Mouse (Mus musculus): ENCODE measurements around the gene Fyttd1. TPM values are rescaled to one million over a fixed set of nuclear protein-coding genes. Genes with fewer than 3 reads are reported as not detected.
"Not testable (repeated sequence)": the region's sequence is repeated elsewhere in the genome, so short reads cannot be mapped to it uniquely, and the experiment has no call there.

The Fyttd1 gene
- polyA plus RNA-seq, 1 experiment from 2014 or later, result 66.5 TPM

DNA sequence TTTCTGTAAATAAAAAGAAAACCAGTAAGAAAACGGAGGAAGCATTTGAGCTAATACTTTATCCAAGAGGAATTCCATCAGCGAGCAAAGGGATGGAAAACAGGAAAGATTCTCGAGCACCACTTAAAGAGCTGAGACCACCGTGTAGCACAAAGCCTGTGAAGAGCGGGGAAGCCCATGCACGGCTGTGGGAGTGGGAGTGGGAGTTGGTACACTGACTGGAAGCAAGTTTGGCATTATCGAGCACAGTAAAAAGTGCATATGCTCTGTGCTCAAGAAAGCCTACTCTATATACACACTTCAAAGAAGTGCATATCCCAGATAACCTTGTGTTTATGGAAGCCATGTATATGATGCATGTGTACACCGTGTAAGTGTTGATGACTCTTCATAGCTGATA is 49.7 kb downstream of the Fyttd1 start:
- no peak for TF ChIP-seq EP300 (optimal IDR thresholded peaks at IDR 0.05)
- no peak for TF ChIP-seq CTCF (IDR thresholded peaks at IDR 0.05; ENCODE audit: low read depth)

DNA sequence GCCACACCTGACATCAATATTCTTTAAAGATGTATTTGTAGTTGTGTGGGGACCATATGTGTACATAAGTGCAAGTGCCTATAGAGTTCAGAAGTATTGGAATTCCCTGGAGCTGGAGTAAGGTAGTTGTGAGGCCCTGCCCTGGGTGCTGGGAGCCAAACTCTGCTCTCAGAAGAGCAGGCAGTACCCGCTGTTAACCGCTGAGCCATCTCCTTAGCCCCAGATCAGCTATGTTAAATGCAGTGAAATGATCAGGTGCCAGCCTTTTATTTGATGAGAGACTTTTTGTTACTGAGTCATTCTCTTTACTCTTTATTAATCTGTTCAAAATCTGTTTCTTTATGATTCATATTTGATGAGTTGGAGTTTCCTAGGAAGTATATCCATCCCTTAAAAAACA is 52.6 kb downstream of the Fyttd1 start:
- no peaks in the 10 kb centered on the region for H3K27me3 ChIP-seq (ENCODE audit: control insufficient read depth, insufficient read depth, low read length)
- H3K9ac ChIP-seq (ENCODE audit: low read length), result no peak overlapping the region
- H3K4me2 ChIP-seq (replicated peaks; ENCODE audit: low read depth), result no peak overlapping the region
- H3K4me3 ChIP-seq (ENCODE audit: low read depth, low read length), result no peak overlapping the region
- ATAC-seq (ENCODE audit: low FRiP score, low TSS enrichment) (0 out of 2 replicates have a peak, but pooled peaks have one; percentile 32), DNase-seq (ENCODE audit: low spot score) (no peak)
- no peak overlapping the region for H3K27ac ChIP-seq (replicated peaks)
- no peaks in the 10 kb centered on the region for H3K9me3 ChIP-seq (ENCODE audit: control insufficient read depth, low read length)
- no peak for TF ChIP-seq CTCF (IDR thresholded peaks at IDR 0.05; ENCODE audit: low read depth)
- no peak for TF ChIP-seq EP300 (optimal IDR thresholded peaks at IDR 0.05)
- WGBS, result 35% methylated on average over 2 of the region's 2 CpGs
- no peaks in the 10 kb centered on the region for H3K4me1 ChIP-seq (replicated peaks; ENCODE audit: control insufficient read depth, insufficient read depth)
- no peaks in the 10 kb centered on the region for H3K36me3 ChIP-seq (ENCODE audit: control insufficient read depth, insufficient read depth, low read length)

More for the DNA sequence above, 49.7 kb downstream of the Fyttd1 start:
- Histone ChIP-seq H3K27ac (replicated peaks) (no peak overlapping the region), H3K9ac (ENCODE audit: low read length) (no peak overlapping the region), H3K36me3 (ENCODE audit: control insufficient read depth, insufficient read depth, low read length) (no peaks in the 10 kb centered on the region), H3K4me3 (ENCODE audit: low read depth, low read length) (no peak overlapping the region), H3K27me3 (ENCODE audit: control insufficient read depth, insufficient read depth, low read length) (no peaks in the 10 kb centered on the region), H3K4me1 (replicated peaks; ENCODE audit: control insufficient read depth, insufficient read depth) (no peaks in the 10 kb centered on the region), H3K4me2 (replicated peaks; ENCODE audit: low read depth) (no peak overlapping the region), H3K9me3 (ENCODE audit: control insufficient read depth, low read length) (no peaks in the 10 kb centered on the region)
- 91% methylated on average over 8 of the region's 8 CpGs for WGBS
- DNase-seq (ENCODE audit: low spot score) (no peak), ATAC-seq (ENCODE audit: low FRiP score, low TSS enrichment) (no peak)

DNA sequence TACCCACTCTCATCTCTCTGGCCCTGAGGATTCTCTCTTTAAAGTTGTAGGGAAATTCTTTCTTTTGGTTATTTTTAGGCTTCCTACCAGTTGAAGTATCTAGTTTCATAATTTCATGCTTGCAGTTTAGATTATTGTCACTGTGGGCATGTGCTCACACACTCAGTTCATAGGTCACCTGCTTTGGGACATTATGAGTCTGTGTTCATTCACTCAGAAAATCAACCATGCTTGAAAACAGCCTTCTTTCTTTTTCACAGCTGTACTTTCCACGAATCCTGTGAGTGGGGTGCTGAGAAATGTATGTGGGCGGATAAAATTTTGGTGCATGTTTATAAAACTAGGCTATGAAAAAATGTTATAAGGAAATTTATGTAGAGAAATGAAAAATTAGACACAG is 57.2 kb downstream of the Fyttd1 start:
- DNase-seq (ENCODE audit: low spot score) (no peak), ATAC-seq (ENCODE audit: low FRiP score, low TSS enrichment) (no peak)
- no peak overlapping the region for H3K9ac ChIP-seq (ENCODE audit: low read length)
- no peak overlapping the region for H3K4me3 ChIP-seq (ENCODE audit: low read depth, low read length)
- H3K4me1 ChIP-seq (replicated peaks; ENCODE audit: control insufficient read depth, insufficient read depth), result no peaks in the 10 kb centered on the region; the same call in 1 of the 2 replicates
- no peaks in the 10 kb centered on the region for H3K27me3 ChIP-seq (ENCODE audit: control insufficient read depth, insufficient read depth, low read length)
- H3K4me2 ChIP-seq (replicated peaks; ENCODE audit: low read depth), result no peak overlapping the region
- 71% methylated on average over 2 of the region's 2 CpGs for WGBS
- no peak overlapping the region for H3K27ac ChIP-seq (replicated peaks)
- TF ChIP-seq CTCF (IDR thresholded peaks at IDR 0.05; ENCODE audit: low read depth) (no peak), EP300 (optimal IDR thresholded peaks at IDR 0.05) (no peak)
- H3K36me3 ChIP-seq (ENCODE audit: control insufficient read depth, insufficient read depth, low read length), result no peaks in the 10 kb centered on the region
- H3K9me3 ChIP-seq (ENCODE audit: control insufficient read depth, low read length), result no peaks in the 10 kb centered on the region

DNA sequence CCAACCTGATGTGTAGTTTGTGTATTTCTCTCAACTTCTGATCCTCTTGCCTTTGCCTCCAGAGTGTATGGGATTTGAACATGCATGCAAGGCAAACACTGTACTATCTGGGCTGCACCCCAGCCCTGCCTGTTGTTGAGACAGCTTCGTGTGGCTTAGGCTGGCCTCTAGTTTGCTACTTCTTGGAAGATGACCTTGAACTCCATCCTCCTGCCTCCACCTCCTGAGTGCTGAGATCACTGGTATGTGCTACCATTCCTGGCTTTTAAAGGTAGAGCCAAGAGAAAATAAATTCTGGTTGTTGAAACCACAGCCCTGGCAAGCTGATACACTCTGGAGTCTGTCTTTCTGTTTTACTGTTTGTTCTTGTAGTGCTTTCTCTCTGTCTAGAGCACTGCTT is 57.8 kb downstream of the Fyttd1 start:
- TF ChIP-seq EP300 (optimal IDR thresholded peaks at IDR 0.05) (no peak), CTCF (IDR thresholded peaks at IDR 0.05; ENCODE audit: low read depth) (no peak)
- DNase-seq (ENCODE audit: low spot score) (no peak), ATAC-seq (ENCODE audit: low FRiP score, low TSS enrichment) (no peak)
- H3K9me3 ChIP-seq (ENCODE audit: control insufficient read depth, low read length), result no peaks in the 10 kb centered on the region
- H3K9ac ChIP-seq (ENCODE audit: low read length), result no peak overlapping the region
- H3K27me3 ChIP-seq (ENCODE audit: control insufficient read depth, insufficient read depth, low read length), result no peaks in the 10 kb centered on the region
- no peaks in the 10 kb centered on the region; the same call in 1 of the 2 replicates for H3K4me1 ChIP-seq (replicated peaks; ENCODE audit: control insufficient read depth, insufficient read depth)
- no peaks in the 10 kb centered on the region for H3K36me3 ChIP-seq (ENCODE audit: control insufficient read depth, insufficient read depth, low read length)
- no peak overlapping the region for H3K4me2 ChIP-seq (replicated peaks; ENCODE audit: low read depth)
- WGBS, result 36% methylated on average over 1 of the region's 1 CpGs
- no peak overlapping the region; the same call in 1 of the 2 replicates for H3K27ac ChIP-seq (replicated peaks)
- no peak overlapping the region for H3K4me3 ChIP-seq (ENCODE audit: low read depth, low read length)

DNA sequence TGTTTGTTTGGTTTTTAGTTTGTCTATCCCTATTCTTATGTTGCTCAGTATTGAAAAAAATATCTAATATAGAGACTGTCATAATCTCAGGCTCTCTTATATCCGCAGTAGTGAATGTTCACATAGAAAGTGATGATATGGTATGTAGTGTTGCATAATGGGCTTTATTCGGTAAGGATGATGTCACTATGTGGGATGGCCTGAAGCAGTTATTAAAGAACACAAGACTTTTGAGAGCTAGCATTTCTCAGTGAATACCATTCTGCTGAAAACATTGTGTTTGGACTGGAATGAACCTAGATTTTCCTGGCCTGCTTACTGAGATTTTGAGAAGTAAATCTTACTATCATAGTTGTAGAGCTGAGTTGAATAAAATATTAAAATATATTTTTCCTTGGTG is 60.1 kb downstream of the Fyttd1 start:
- H3K27me3 ChIP-seq (ENCODE audit: control insufficient read depth, insufficient read depth, low read length), result no peaks in the 10 kb centered on the region
- H3K9me3 ChIP-seq (ENCODE audit: control insufficient read depth, low read length), result no peaks in the 10 kb centered on the region
- H3K9ac ChIP-seq (ENCODE audit: low read length), result no peak overlapping the region
- H3K4me2 ChIP-seq (replicated peaks; ENCODE audit: low read depth), result no peak overlapping the region
- no peaks in the 10 kb centered on the region; the same call in 1 of the 2 replicates for H3K4me1 ChIP-seq (replicated peaks; ENCODE audit: control insufficient read depth, insufficient read depth)
- 61% methylated on average over 2 of the region's 2 CpGs for WGBS
- no peak overlapping the region for H3K4me3 ChIP-seq (ENCODE audit: low read depth, low read length)
- no peak overlapping the region for H3K27ac ChIP-seq (replicated peaks)
- DNase-seq (ENCODE audit: low spot score) (no peak), ATAC-seq (ENCODE audit: low FRiP score, low TSS enrichment) (peak; percentile 42; the same call in 1 of the 2 replicates)
- TF ChIP-seq EP300 (optimal IDR thresholded peaks at IDR 0.05) (no peak), CTCF (IDR thresholded peaks at IDR 0.05; ENCODE audit: low read depth) (no peak)
- H3K36me3 ChIP-seq (ENCODE audit: control insufficient read depth, insufficient read depth, low read length), result no peaks in the 10 kb centered on the region

DNA sequence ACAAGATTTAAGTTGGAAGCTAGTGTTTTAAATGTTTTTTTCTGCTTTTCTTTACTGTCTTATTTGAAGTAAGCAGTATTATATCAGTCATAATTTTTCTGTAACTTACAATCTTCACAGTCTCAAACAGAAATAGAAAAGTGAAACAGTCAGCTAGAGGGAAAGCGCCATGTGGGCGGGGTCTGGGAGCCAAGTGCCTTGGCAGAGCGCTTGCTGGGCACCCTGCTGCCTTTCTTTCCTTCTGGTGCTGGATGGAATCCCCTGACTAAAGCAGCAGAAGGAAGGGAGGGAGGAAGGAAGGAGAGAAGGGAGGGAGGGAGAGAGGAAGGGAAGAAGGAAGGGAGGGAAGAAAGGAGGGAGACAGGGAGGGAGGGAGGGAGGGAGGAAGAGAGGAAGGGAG is 62.0 kb downstream of the Fyttd1 start:
- H3K27me3 ChIP-seq (ENCODE audit: control insufficient read depth, insufficient read depth, low read length); ATAC-seq (ENCODE audit: low FRiP score, low TSS enrichment); H3K4me1 ChIP-seq (replicated peaks; ENCODE audit: control insufficient read depth, insufficient read depth); H3K4me3 ChIP-seq (ENCODE audit: low read depth, low read length); H3K4me2 ChIP-seq (replicated peaks; ENCODE audit: low read depth); H3K27ac ChIP-seq (replicated peaks); H3K9ac ChIP-seq (ENCODE audit: low read length); H3K36me3 ChIP-seq (ENCODE audit: control insufficient read depth, insufficient read depth, low read length); H3K9me3 ChIP-seq (ENCODE audit: control insufficient read depth, low read length): not testable (repeated sequence)
- WGBS, result 43% methylated on average over 3 of the region's 3 CpGs
- peak; percentile 35 for DNase-seq (ENCODE audit: low spot score)

DNA sequence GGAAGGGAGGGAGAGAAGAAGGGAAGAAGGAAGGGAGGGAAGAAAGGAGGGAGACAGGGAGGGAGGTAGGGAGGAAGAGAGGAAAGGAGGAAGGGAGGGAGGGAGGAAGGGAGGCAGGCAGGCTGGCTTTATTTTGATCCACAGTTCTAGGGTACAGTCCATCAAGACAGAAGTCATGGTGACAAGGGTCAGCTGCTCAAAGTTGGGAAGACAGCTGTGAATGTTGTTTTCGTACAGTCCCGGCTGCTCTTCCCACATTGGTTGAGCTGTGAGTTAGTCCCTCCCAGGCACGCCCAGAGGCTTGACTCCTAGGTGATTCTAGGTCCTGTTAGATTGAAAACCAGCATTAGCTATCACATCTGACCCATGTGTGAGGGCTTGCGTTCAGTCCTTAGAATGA is 62.4 kb downstream of the Fyttd1 start:
- H3K27me3 ChIP-seq (ENCODE audit: control insufficient read depth, insufficient read depth, low read length); H3K36me3 ChIP-seq (ENCODE audit: control insufficient read depth, insufficient read depth, low read length); H3K4me3 ChIP-seq (ENCODE audit: low read depth, low read length); H3K4me2 ChIP-seq (replicated peaks; ENCODE audit: low read depth); ATAC-seq (ENCODE audit: low FRiP score, low TSS enrichment); H3K27ac ChIP-seq (replicated peaks); DNase-seq (ENCODE audit: low spot score); H3K4me1 ChIP-seq (replicated peaks; ENCODE audit: control insufficient read depth, insufficient read depth); H3K9ac ChIP-seq (ENCODE audit: low read length); H3K9me3 ChIP-seq (ENCODE audit: control insufficient read depth, low read length): not testable (repeated sequence)
- 83% methylated on average over 4 of the region's 4 CpGs for WGBS

DNA sequence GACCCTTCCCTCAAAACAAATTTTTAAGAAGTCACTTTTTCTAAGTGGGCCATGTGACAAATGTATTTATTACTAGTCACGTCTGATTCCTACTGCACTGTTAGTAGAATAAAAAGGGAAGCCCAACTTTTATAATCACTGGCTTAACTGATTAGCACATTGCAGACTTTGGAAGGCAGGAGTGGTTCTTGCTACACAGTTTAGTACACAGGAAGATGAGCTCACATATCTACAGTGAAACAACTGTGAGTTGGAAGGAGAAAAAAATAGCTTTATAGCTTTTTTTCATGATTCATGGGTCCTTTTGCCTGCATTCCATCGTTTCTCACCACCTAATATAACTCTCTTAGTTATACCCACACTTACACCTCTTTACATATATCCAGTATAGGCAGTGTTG is 63.9 kb downstream of the Fyttd1 start:
- ATAC-seq (ENCODE audit: low FRiP score, low TSS enrichment); H3K4me2 ChIP-seq (replicated peaks; ENCODE audit: low read depth): not testable (repeated sequence)

More for the DNA sequence above, 63.9 kb downstream of the Fyttd1 start:
- 98% methylated on average over 1 of the region's 2 CpGs for WGBS
- DNase-seq (ENCODE audit: low spot score); H3K4me3 ChIP-seq (ENCODE audit: low read depth, low read length); H3K27ac ChIP-seq (replicated peaks); H3K27me3 ChIP-seq (ENCODE audit: control insufficient read depth, insufficient read depth, low read length); H3K4me1 ChIP-seq (replicated peaks; ENCODE audit: control insufficient read depth, insufficient read depth); H3K9ac ChIP-seq (ENCODE audit: low read length); H3K36me3 ChIP-seq (ENCODE audit: control insufficient read depth, insufficient read depth, low read length); H3K9me3 ChIP-seq (ENCODE audit: control insufficient read depth, low read length): not testable (repeated sequence)

Data from stomach, postnatal 0 days (tissue).